Mouse (Mus musculus) testis, adult 2 months (tissue): Measurements from ENCODE around the gene Tsga10. TPM values are rescaled to one million over a fixed set of nuclear protein-coding genes. Genes with fewer than 3 reads are reported as not detected.

ENCODE experiments used
- H3K27ac ChIP-seq: fragments of 200-500 bp; 2 replicates; pipeline ENCODE4 v1.5.1; 2012; ENCODE audit warnings: low read depth, low read length; ENCODE audit not compliant: control insufficient read depth, insufficient read depth
- H3K27me3 ChIP-seq: fragments of 200-500 bp; 2 replicates; pipeline ENCODE4 v1.6.1; 2012; ENCODE audit warnings: mild to moderate bottlenecking, low read length, moderate library complexity; ENCODE audit not compliant: control insufficient read depth, insufficient read depth
- H3K36me3 ChIP-seq: fragments of 200-500 bp; 2 replicates; pipeline ENCODE4 v1.6.1; 2012; ENCODE audit warnings: mild to moderate bottlenecking, low read length; ENCODE audit not compliant: control insufficient read depth, insufficient read depth
- H3K4me1 ChIP-seq: fragments of 200-500 bp; 2 replicates; pipeline ENCODE4 v1.6.1; 2012; ENCODE audit warnings: low read length; ENCODE audit not compliant: control insufficient read depth, insufficient read depth
- H3K4me3 ChIP-seq: fragments of 200-500 bp; 2 replicates; pipeline ENCODE4 v1.5.1; 2012; ENCODE audit warnings: low read depth, mild to moderate bottlenecking, low read length, moderate library complexity, mixed read lengths; ENCODE audit not compliant: control insufficient read depth
- CTCF ChIP-seq: fragments of 200-500 bp; IDR thresholded peaks from 2 replicates; pipeline ENCODE4 v1.5.1; 2012; ENCODE audit warnings: low read depth, mild to moderate bottlenecking, inconsistent platforms, low read length, moderate library complexity; ENCODE audit not compliant: control insufficient read depth, insufficient read depth, insufficient replicate concordance
- POLR2A ChIP-seq: fragments of 200-500 bp; IDR thresholded peaks from 2 replicates; pipeline ENCODE4 v1.6.1; 2012; ENCODE audit warnings: low read depth, mild to moderate bottlenecking, inconsistent platforms, low read length, moderate library complexity; ENCODE audit not compliant: control insufficient read depth
- polyA plus RNA-seq: library from polyadenylated mRNA; depleted of rRNA; stranded (reverse); fragments of >200 nt; gene quantifications from 2 replicates; pipeline ENCODE4 v1.2.3, GENCODE M21; 2012; rRNA removed

Gene Tsga10
- polyA plus RNA-seq, result 31.1 and 36.4 TPM in 2 replicates

DNA sequence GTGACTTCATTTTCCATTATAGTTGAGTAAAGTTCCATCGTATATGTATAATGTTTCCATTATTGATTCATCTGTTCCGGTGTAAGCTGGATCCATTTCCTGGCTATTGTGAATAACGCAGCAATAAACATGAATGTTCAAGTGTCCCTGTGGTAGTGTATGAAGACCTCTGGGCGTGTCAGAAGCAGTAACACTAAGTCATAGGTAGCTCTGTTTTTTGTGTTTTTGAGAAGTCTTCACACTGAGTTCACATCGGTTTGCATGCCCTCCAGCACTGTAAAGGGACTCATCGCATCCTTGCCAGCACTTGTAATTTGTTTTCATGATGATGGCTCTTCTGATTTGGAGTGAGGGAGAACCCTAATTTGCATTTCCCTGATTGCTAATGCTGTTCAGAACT lies at the start of gene Tsga10:
TSS of gene Tsga10 (minus strand) at position 144 of the 400 bp plus-strand sequence.
- Histone ChIP-seq H3K27ac (peak within 1 kb of the TSS; percentile 96), H3K27me3 (no peaks in the 10 kb centered on the region), H3K4me3 (peak within 1 kb of the TSS; percentile 90), H3K4me1 (no peaks in the 10 kb centered on the region), H3K36me3 (no peaks in the 10 kb centered on the region)
- no peak for TF ChIP-seq CTCF
- no peak for TF ChIP-seq POLR2A

DNA sequence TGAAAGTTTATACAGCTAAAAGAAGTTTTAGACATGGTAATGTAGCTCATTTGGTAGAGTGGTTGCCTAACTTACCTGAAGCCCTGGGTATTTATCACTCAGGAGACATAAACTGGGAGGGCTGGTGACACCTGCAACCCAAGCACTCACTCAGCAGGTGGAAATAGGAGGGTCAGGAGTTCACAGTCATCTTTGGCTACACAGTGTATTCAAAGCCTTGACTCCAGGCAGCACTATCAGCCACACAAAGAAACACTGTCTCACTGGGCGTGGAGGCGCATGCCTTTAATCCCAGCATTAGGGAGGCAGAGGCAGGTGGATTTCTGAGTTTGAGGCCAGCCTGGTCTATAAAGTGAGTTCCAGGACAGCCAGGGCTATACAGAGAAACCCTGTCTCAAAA lies 46.5 kb upstream of the Tsga10 start:
- TF ChIP-seq POLR2A (no peak), CTCF (no peak)
- Histone ChIP-seq H3K27me3 (no peaks in the 10 kb centered on the region), H3K36me3 (no peaks in the 10 kb centered on the region), H3K4me1 (no peaks in the 10 kb centered on the region; the same call in 1 of the 2 replicates), H3K27ac (no peak overlapping the region), H3K4me3 (no peak overlapping the region)

DNA sequence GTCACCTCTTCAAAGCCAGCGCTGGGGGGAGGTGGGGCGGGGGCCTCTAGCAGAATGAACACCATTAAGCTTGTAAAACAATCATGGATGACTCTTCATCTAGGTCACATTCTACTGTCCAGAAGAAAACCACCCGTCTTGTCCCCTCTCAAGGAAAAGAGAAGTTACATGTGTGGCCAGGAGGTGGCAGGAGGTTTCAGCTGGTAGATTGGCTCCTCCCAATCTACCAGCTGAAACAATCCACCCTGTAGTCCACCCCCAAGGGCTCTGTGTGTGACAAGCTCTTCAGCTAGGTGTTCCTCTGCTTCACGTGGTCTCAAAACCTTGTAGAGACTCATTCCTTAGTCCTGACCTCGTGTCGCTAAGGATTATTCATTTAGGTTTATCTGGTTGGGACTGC lies 36.9 kb upstream of the Tsga10 start:
- no peak overlapping the region for H3K4me3 ChIP-seq
- TF ChIP-seq POLR2A, result no peak
- TF ChIP-seq CTCF, result no peak
- H3K36me3 ChIP-seq, result no peaks in the 10 kb centered on the region
- H3K4me1 ChIP-seq, result no peaks in the 10 kb centered on the region
- H3K27me3 ChIP-seq, result no peaks in the 10 kb centered on the region
- no peak overlapping the region for H3K27ac ChIP-seq

DNA sequence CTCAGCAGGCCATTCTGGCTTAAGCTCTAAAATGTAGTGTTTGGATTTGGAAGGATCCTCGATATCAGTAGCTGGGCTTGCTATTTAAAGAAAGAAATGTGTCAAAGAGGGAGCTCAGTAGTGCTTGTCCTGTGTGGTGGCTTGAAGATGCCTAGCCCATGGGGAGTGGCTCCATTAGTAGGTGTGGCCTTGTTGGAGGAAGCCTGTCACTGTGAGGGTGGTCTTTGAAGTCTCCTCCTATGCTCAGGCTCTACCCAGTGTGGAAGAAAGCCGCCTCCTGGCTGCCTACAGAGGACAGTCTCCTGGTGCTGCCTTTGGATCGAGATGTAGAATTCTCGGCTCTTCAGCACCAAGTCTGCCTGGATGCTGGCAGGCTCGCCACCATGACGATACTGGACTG lies 34.1 kb upstream of the Tsga10 start:
- no peaks in the 10 kb centered on the region for H3K27me3 ChIP-seq
- H3K4me1 ChIP-seq, result no peaks in the 10 kb centered on the region
- H3K27ac ChIP-seq, result no peak overlapping the region
- no peaks in the 10 kb centered on the region for H3K36me3 ChIP-seq
- no peak overlapping the region for H3K4me3 ChIP-seq
- TF ChIP-seq CTCF, result no peak
- no peak for TF ChIP-seq POLR2A

DNA sequence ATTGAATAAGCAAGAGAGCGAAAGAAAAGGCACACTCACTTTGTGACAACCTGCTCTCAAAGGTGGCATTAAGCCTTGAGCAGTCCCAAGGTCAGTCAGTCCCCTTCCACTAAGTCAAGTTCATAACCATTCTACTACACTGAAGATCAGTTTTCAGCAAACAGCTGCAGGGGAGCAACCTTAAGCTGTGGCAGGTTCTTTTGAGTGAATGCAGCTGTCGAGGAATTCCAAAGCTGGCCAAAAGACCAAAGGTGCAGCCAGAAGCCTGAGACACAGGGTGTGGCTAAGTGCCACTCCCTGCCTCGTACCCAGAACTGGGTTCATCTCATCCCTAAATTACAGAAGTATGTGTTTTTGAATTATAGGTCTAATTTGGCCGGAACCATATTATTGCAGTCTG lies 33.6 kb upstream of the Tsga10 start:
- Histone ChIP-seq H3K36me3 (peaks cover 2% of the 10 kb centered on the region), H3K4me1 (no peaks in the 10 kb centered on the region), H3K27me3 (no peaks in the 10 kb centered on the region), H3K27ac (no peak overlapping the region), H3K4me3 (no peak overlapping the region)
- no peak for TF ChIP-seq CTCF
- TF ChIP-seq POLR2A, result no peak

DNA sequence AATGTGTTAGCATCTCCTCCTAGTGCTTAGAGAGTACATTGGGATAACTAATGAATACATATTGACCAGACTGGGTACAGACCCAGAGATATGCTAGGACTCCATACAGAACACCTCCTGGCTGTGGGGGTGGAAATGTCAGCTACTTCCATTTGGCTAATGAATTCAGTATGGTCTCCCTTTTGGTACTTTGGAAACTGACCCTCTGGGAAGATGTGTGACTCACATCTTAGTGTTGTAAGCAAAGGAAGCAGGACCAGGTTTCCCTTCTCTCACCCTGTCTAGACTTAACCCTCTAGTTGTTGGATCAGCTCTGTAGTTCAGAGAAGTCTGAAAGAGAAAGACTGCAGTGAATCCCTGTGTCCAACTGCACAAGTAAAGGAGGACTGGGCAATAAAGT lies 28.4 kb upstream of the Tsga10 start:
- TF ChIP-seq CTCF (no peak), POLR2A (no peak)
- Histone ChIP-seq H3K36me3 (peaks cover 2% of the 10 kb centered on the region), H3K27ac (no peak overlapping the region), H3K4me3 (no peak overlapping the region), H3K4me1 (peaks cover 4% of the 10 kb centered on the region), H3K27me3 (no peaks in the 10 kb centered on the region)

DNA sequence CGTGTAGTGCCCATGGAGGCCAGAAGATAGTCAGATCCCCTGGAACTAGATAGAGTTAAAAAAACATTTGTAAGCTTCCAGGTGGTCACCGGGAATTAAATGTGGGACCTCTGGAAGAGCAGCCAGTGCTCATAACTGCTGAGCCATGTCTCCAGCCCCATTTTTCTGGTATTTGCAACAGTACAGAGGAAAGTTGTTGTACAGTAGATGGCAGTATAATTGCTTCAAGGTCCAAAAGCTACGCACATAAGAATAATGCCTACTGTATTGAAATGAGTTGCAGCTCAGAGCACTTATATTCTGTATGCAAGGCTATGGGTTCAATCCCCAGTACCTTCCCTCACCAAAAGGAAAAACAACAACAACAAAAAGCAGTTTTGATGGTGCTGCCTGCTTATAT lies 25.2 kb upstream of the Tsga10 start:
- Histone ChIP-seq H3K36me3 (peaks cover 2% of the 10 kb centered on the region), H3K27ac (no peak overlapping the region), H3K4me1 (peaks cover 4% of the 10 kb centered on the region), H3K4me3 (no peak overlapping the region; the same call in 1 of the 2 replicates), H3K27me3 (no peaks in the 10 kb centered on the region)
- TF ChIP-seq CTCF (no peak), POLR2A (no peak)
